Mouse (Mus musculus) intestine, embryonic 15.5 days (tissue): ENCODE results near the gene Chek2. TPM values are rescaled to one million over a fixed set of nuclear protein-coding genes. Genes with fewer than 3 reads are reported as not detected.

ENCODE experiments used
- ATAC-seq: fragments of 200-750 bp; cut with Nextera tagmentation; 2 replicates; pipeline ENCODE4 v1.8.0; 2017; ENCODE audit warnings: moderate TSS enrichment, moderate library complexity
- H3K27ac ChIP-seq: fragments of 300-500 bp; sonication (generic); 2 replicates; pipeline ENCODE4 v1.5.1; 2015; ENCODE audit warnings: mild to moderate bottlenecking, inconsistent platforms
- H3K27me3 ChIP-seq: fragments of 300-500 bp; sonication (generic); replicated peaks from 2 replicates; pipeline ENCODE4 v1.6.1; 2015; ENCODE audit warnings: inconsistent platforms
- H3K36me3 ChIP-seq: fragments of 300-500 bp; sonication (generic); 2 replicates; pipeline ENCODE4 v1.6.1; 2015; ENCODE audit warnings: inconsistent platforms
- H3K4me1 ChIP-seq: fragments of 300-500 bp; sonication (generic); replicated peaks from 2 replicates; pipeline ENCODE4 v1.6.1; 2015; ENCODE audit warnings: inconsistent platforms
- H3K4me2 ChIP-seq: fragments of 300-500 bp; sonication (generic); replicated peaks from 2 replicates; pipeline ENCODE4 v1.6.1; 2015; ENCODE audit warnings: mild to moderate bottlenecking, inconsistent platforms
- H3K4me3 ChIP-seq: fragments of 300-500 bp; sonication (generic); replicated peaks from 2 replicates; pipeline ENCODE4 v1.5.1; 2015; ENCODE audit warnings: inconsistent platforms
- H3K9ac ChIP-seq: fragments of 300-500 bp; sonication (generic); 2 replicates; pipeline ENCODE4 v1.6.1; 2015; ENCODE audit warnings: inconsistent platforms
- H3K9me3 ChIP-seq: fragments of 300-500 bp; sonication (generic); 2 replicates; pipeline ENCODE4 v1.6.1; 2016; ENCODE audit warnings: inconsistent platforms
- WGBS: fragments of 180-500 bp; shearing (Covaris S2); methylation state at CpG from one replicate; pipeline ENCODE4 v1.1.7; 2015; 5-methylcytosine and 5-hydroxymethylcytosine counted together
- polyA plus RNA-seq: library from polyadenylated mRNA; unstranded; fragments of >200 nt; fragmentation: Nextera tagmentation; extraction: Ambion mirVana; gene quantifications from 2 replicates; pipeline ENCODE4 v1.2.1, GENCODE M21; 2015

Gene Chek2
- polyA plus RNA-seq, 1 experiment from 2014 or later = 35.7 TPM

DNA sequence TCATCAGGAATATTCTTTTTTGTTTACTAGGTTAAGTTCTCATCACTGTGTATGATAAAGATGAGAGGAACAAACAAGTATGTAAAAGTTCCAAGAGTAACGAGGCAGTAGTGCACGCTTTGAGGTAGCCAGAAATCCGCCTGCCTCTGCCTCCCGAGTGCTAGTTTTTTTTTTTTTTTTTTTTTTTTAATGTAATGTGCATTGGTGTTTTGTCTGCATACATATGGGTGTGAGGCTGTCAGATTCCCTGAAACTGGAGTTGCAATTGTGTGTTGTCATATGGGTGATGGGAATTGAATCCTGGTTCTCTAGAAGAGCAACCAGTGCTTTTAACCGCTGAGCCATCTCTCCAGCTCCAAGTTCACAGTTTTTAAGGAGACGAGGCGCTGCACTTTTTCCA, 39.3 kb downstream of the Chek2 start:
- H3K9ac ChIP-seq = peak overlapping the region; percentile 72
- 67% methylated on average over 7 of the region's 7 CpGs for WGBS
- H3K36me3 ChIP-seq = no peaks in the 10 kb centered on the region
- no peaks in the 10 kb centered on the region for H3K27me3 ChIP-seq
- peak overlapping the region; percentile 89 for H3K4me2 ChIP-seq
- H3K4me1 ChIP-seq = peaks cover 10% of the 10 kb centered on the region; the same call in 1 of the 2 replicates
- ATAC-seq = peak; percentile 4; the same call in 1 of the 2 replicates
- H3K27ac ChIP-seq = 0 out of 2 replicates have a peak overlapping the region, but pooled peaks have one; percentile 66
- no peaks in the 10 kb centered on the region for H3K9me3 ChIP-seq
- H3K4me3 ChIP-seq = peak overlapping the region; percentile 79

DNA sequence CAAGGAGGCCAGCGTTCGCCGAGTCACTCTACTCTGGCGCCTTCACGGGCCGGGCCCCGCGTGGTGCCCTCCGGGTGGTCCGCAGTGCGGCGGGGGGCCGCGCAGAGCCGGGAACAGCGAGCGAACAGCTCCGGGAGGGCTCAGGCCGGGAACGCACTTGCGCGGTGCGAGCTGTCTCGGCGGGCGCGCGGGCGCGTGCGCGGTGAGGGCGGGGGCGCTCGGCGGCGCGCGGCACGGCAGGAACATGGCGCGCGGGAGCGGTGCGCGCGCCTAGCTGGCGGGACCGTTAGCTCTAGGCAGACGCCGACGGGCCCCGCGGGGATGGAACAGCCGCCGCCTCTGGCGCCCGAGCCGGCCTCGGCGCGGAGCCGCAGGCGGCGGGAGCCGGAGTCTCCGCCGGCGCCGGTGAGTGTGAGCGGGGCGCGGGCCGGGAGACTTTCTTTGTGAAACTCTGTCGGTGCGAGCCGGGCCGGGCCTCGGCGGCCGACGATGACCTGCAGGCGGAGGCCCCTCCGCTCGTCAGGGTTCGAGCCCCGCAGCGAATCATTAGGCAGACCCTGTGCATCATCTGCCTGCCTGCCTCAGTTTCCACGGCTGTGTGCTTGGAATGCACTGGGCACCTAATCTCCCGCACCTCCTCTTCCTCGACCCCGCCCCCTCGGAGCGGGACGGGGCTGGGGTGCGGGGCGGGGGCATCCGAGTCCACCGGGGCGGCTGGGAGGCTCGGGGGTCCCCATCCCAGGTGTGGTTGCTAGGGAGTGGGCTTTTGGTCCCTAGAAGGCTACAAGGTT, 40.0 kb downstream of the Chek2 start, which contains the start of gene Ttc28:
Gene Ttc28, plus strand, starts transcription at position 220 of the 791 bp plus-strand sequence.
- WGBS = 1% methylated on average over 94 of the region's 101 CpGs

GRCm38 (mm10) chr5:110888596-110888995, 48.8 kb downstream of the Chek2 start:
- Histone ChIP-seq H3K4me2 (no peak overlapping the region), H3K27ac (no peak overlapping the region), H3K4me3 (no peak overlapping the region), H3K27me3 (no peaks in the 10 kb centered on the region), H3K36me3 (no peaks in the 10 kb centered on the region), H3K4me1 (no peaks in the 10 kb centered on the region), H3K9me3 (no peaks in the 10 kb centered on the region), H3K9ac (no peak overlapping the region)
- 88% methylated on average over 4 of the region's 4 CpGs for WGBS
- ATAC-seq = no peak

More for the DNA sequence above, 40.0 kb downstream of the Chek2 start, which contains the start of gene Ttc28:
- no peaks in the 10 kb centered on the region for H3K9me3 ChIP-seq
- H3K27ac ChIP-seq = peak within 1 kb of the TSS; percentile 68
- no peaks in the 10 kb centered on the region for H3K36me3 ChIP-seq
- peak within 1 kb of the TSS; percentile 79 for H3K4me3 ChIP-seq
- peak within 1 kb of the TSS; percentile 72 for H3K9ac ChIP-seq
- H3K27me3 ChIP-seq = no peaks in the 10 kb centered on the region
- H3K4me1 ChIP-seq = peaks cover 10% of the 10 kb centered on the region; the same call in 1 of the 2 replicates
- H3K4me2 ChIP-seq = peak within 1 kb of the TSS; percentile 89
- peak; percentile 94 for ATAC-seq

DNA sequence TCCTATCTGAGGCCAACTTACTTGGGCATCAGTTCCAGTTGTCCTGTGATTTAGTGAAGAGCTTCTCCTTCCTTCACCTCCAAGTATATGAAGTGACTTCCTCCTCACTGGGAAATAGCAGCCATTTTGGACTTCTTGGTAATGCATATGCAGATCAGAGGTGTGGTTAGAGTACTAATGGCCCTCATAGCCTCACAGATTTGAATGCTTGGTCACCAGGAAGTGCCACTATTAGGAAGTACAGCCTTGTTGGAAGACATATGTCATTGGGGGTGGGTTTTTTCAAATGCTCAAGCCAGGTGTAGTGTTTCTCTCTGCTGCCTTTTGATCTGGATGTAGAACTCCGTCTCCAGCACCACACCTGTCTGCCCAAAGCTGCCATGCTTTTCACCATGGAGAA, 50.2 kb downstream of the Chek2 start:
- H3K9me3 ChIP-seq = no peaks in the 10 kb centered on the region
- no peak overlapping the region for H3K4me3 ChIP-seq
- H3K27ac ChIP-seq = no peak overlapping the region
- ATAC-seq = no peak
- H3K36me3 ChIP-seq = no peaks in the 10 kb centered on the region
- WGBS = 80% methylated on average over 1 of the region's 1 CpGs
- H3K4me2 ChIP-seq = no peak overlapping the region
- no peaks in the 10 kb centered on the region for H3K4me1 ChIP-seq
- H3K9ac ChIP-seq = no peak overlapping the region
- H3K27me3 ChIP-seq = no peaks in the 10 kb centered on the region

- H3K27me3 ChIP-seq = no peaks in the 10 kb centered on the region
- H3K9me3 ChIP-seq = no peaks in the 10 kb centered on the region
- H3K27ac ChIP-seq = no peak overlapping the region
- ATAC-seq = no peak
- 95% methylated on average over 3 of the region's 3 CpGs for WGBS
- H3K4me2 ChIP-seq = no peak overlapping the region
- no peaks in the 10 kb centered on the region for H3K4me1 ChIP-seq
- H3K9ac ChIP-seq = no peak overlapping the region
- no peak overlapping the region for H3K4me3 ChIP-seq
- H3K36me3 ChIP-seq = no peaks in the 10 kb centered on the region
Observed at GRCm38 (mm10) chr5:110890561-110890960, 50.8 kb downstream of the Chek2 start.

DNA sequence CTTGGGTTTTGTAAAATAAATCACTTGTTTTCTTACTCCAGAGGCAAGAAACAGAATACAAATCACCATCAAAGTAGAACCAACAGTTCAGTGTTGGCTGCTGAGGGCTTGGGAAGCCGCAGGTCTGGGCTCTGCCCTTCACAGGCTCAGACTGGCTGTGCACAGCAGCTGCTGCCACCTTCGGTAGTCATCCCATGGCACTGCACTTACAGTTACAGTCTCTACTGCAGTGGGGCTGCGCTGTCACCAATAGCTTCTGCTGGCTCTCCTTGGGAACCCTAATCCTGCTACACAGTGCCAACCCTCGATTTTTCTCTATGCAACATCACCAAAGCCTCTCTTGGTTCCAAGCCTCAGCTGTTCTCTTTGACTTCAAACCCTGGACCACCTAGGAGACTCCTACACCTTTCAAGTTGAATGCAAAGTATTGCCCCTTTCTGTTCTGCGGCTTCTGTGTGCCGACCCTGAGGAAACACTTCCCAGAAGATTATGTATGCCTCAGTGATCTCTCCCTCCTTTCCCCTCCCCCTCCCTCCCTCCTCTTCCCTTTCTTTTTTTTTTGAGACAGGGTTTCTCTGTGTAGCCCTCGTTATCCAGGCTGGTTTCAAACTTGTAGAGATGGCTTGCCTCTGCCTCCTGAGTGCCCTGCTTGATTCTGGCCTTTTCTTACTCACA, 57.5 kb downstream of the Chek2 start:
- H3K27ac ChIP-seq = no peak overlapping the region

DNA sequence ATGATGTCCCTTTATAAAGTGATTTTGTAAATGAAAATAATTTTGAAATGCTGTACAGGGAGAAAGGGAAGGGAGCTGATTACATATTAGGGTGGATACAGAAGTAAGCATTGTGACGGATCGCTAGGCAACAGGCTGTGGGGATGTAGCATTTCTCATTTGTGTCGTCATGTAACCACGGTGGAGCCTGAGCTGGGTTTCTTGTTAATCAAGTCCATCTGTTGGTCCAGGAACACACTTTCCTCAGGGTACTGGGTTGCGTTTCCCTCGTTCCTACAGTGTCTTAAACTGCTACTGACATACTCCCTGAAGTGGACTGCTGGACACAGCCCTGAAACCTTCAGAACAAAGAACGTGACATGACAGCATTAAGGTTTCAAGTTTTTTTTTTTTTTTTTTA, 58.4 kb downstream of the Chek2 start:
- no peak overlapping the region for H3K4me2 ChIP-seq
- no peak for ATAC-seq
- H3K9me3 ChIP-seq = no peaks in the 10 kb centered on the region
- WGBS = 78% methylated on average over 7 of the region's 7 CpGs
- no peaks in the 10 kb centered on the region for H3K27me3 ChIP-seq
- no peaks in the 10 kb centered on the region for H3K36me3 ChIP-seq
- H3K4me1 ChIP-seq = no peaks in the 10 kb centered on the region
- no peak overlapping the region for H3K9ac ChIP-seq
- H3K27ac ChIP-seq = no peak overlapping the region
- no peak overlapping the region for H3K4me3 ChIP-seq

More for the DNA sequence above, 57.5 kb downstream of the Chek2 start:
- no peak overlapping the region for H3K4me3 ChIP-seq
- no peaks in the 10 kb centered on the region for H3K9me3 ChIP-seq
- no peak overlapping the region for H3K9ac ChIP-seq
- no peaks in the 10 kb centered on the region for H3K4me1 ChIP-seq
- H3K36me3 ChIP-seq = no peaks in the 10 kb centered on the region
- H3K4me2 ChIP-seq = no peak overlapping the region
- 66% methylated on average over 7 of the region's 7 CpGs for WGBS
- ATAC-seq = no peak
- no peaks in the 10 kb centered on the region for H3K27me3 ChIP-seq

DNA sequence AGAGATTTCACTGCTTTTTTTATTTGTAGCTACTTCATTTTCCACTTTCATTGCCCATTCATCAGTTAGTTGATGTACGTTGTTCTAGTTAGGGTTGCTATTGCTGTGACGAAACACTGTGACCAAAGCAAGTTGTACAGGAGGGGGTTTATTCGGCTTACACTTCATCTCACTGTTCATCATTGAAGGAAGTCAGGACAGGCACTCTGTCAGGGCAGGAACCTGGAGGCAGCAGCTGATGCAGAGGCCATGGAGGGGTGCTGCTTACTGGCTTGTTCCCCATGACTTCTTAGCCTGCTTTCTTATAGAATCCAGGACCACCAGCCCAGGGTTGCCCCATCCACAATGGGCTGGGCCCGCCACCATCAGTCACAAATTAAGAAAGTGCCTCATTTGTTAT, 59.0 kb downstream of the Chek2 start:
- H3K9me3 ChIP-seq = no peaks in the 10 kb centered on the region
- WGBS = 87% methylated on average over 4 of the region's 4 CpGs
- H3K9ac ChIP-seq = no peak overlapping the region
- no peaks in the 10 kb centered on the region for H3K36me3 ChIP-seq
- H3K4me2 ChIP-seq = no peak overlapping the region
- H3K27me3 ChIP-seq = no peaks in the 10 kb centered on the region
- no peak overlapping the region for H3K27ac ChIP-seq
- no peaks in the 10 kb centered on the region for H3K4me1 ChIP-seq
- H3K4me3 ChIP-seq = no peak overlapping the region
- ATAC-seq = no peak

DNA sequence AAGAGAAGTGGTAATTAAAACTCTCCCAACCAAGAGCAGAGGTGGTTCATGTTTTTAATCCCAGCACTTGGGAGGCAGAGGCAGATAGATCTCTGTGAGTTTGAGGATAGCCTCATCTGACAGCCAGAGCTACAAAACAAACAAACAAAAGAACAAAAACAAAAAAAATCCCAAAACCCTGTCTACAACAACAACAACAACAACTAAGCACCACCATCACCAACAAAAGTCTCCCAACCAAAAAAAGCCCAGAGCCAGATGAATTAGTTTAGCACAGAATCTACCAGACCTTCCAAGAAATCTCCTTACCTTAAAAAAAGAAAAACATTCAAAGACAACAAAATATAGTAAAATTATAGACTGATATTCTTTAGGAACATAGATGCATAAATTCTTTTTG, 60.6 kb downstream of the Chek2 start:
- Histone ChIP-seq H3K9me3 (no peaks in the 10 kb centered on the region), H3K4me1 (no peaks in the 10 kb centered on the region), H3K4me2 (no peak overlapping the region), H3K36me3 (no peaks in the 10 kb centered on the region), H3K4me3 (no peak overlapping the region), H3K9ac (no peak overlapping the region), H3K27ac (no peak overlapping the region), H3K27me3 (no peaks in the 10 kb centered on the region)
- no peak for ATAC-seq

DNA sequence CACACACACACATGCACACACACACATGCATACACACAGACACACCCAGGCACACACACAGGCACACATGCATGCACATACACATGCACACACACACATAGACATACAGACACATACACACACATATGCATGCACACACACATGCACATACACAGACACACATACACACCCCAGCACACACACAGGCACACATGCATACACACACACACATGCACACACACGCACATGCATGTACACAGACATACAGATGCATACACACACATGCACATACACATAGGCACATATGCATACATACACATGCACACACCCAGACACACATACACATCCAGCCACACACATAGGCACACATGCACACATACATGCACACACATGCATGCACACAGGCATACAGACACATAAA, 66.9 kb downstream of the Chek2 start:
- Histone ChIP-seq H3K27me3 (no peaks in the 10 kb centered on the region), H3K4me2 (no peak overlapping the region), H3K27ac (no peak overlapping the region), H3K4me3 (no peak overlapping the region), H3K9ac (no peak overlapping the region), H3K36me3 (no peaks in the 10 kb centered on the region), H3K4me1 (no peaks in the 10 kb centered on the region), H3K9me3 (no peaks in the 10 kb centered on the region)
- ATAC-seq = no peak
- 93% methylated on average over 1 of the region's 1 CpGs for WGBS

- no peak overlapping the region for H3K9ac ChIP-seq
- no peaks in the 10 kb centered on the region for H3K36me3 ChIP-seq
- no peak overlapping the region for H3K27ac ChIP-seq
- no peak for ATAC-seq
- no peak overlapping the region for H3K4me3 ChIP-seq
- H3K27me3 ChIP-seq = no peaks in the 10 kb centered on the region
- no peak overlapping the region for H3K4me2 ChIP-seq
- no peaks in the 10 kb centered on the region for H3K9me3 ChIP-seq
- H3K4me1 ChIP-seq = no peaks in the 10 kb centered on the region
Observed at GRCm38 (mm10) chr5:110908879-110909278, 69.1 kb downstream of the Chek2 start.

- 84% methylated on average over 4 of the region's 4 CpGs for WGBS
- no peak overlapping the region for H3K27ac ChIP-seq
- no peak overlapping the region for H3K4me3 ChIP-seq
- ATAC-seq = no peak
- no peaks in the 10 kb centered on the region for H3K9me3 ChIP-seq
- H3K4me1 ChIP-seq = no peaks in the 10 kb centered on the region
- H3K9ac ChIP-seq = no peak overlapping the region
- no peak overlapping the region for H3K4me2 ChIP-seq
- no peaks in the 10 kb centered on the region for H3K27me3 ChIP-seq
- H3K36me3 ChIP-seq = no peaks in the 10 kb centered on the region
Observed at GRCm38 (mm10) chr5:110909955-110910589, 70.3 kb downstream of the Chek2 start.
